Mouse (Mus musculus) heart, embryonic 12.5 days (tissue): ENCODE results near the gene Hjurp. TPM values are rescaled to one million over a fixed set of nuclear protein-coding genes. Genes with fewer than 3 reads are reported as not detected.

Source experiments
- ATAC-seq: fragments of 200-750 bp; cut with Nextera tagmentation; 2 replicates; pipeline ENCODE4 v1.8.0; 2017; ENCODE audit warnings: moderate TSS enrichment, moderate library complexity; ENCODE audit not compliant: insufficient number of reproducible peaks, low FRiP score
- H3K27ac ChIP-seq: fragments of 300-500 bp; sonication (generic); 2 replicates; pipeline ENCODE4 v1.5.1; 2016; ENCODE audit warnings: mild to moderate bottlenecking, moderate library complexity; ENCODE audit not compliant: poor library complexity, severe bottlenecking
- H3K27me3 ChIP-seq: fragments of 300-500 bp; sonication (generic); replicated peaks from 2 replicates; pipeline ENCODE4 v1.6.1; 2016; ENCODE audit warnings: mild to moderate bottlenecking, moderate library complexity
- H3K36me3 ChIP-seq: fragments of 300-500 bp; sonication (generic); 2 replicates; pipeline ENCODE4 v1.6.1; 2016; ENCODE audit warnings: mild to moderate bottlenecking, moderate library complexity
- H3K4me1 ChIP-seq: fragments of 300-500 bp; sonication (generic); replicated peaks from 2 replicates; pipeline ENCODE4 v1.6.1; 2016; ENCODE audit warnings: mild to moderate bottlenecking
- H3K4me2 ChIP-seq: fragments of 300-500 bp; sonication (generic); 2 replicates; pipeline ENCODE4 v1.6.1; 2016; ENCODE audit warnings: mild to moderate bottlenecking, moderate library complexity
- H3K4me3 ChIP-seq: fragments of 300-500 bp; sonication (generic); 2 replicates; pipeline ENCODE4 v1.5.1; 2016; ENCODE audit warnings: mild to moderate bottlenecking
- H3K9ac ChIP-seq: fragments of 300-500 bp; sonication (generic); 2 replicates; pipeline ENCODE4 v1.6.1; 2016; ENCODE audit warnings: mild to moderate bottlenecking, moderate library complexity
- H3K9me3 ChIP-seq: fragments of 300-500 bp; sonication (generic); replicated peaks from 2 replicates; pipeline ENCODE4 v1.6.1; 2016; ENCODE audit warnings: mild to moderate bottlenecking, moderate library complexity
- WGBS: fragments of 180-500 bp; shearing (Covaris S2); methylation state at CpG from one replicate; pipeline ENCODE4 v1.1.7; 2016; 5-methylcytosine and 5-hydroxymethylcytosine counted together
- polyA plus RNA-seq: library from polyadenylated mRNA; unstranded; fragments of >200 nt; fragmentation: Nextera tagmentation; extraction: Ambion mirVana; gene quantifications from 2 replicates; pipeline ENCODE4 v1.2.1, GENCODE M21; 2016

Hjurp gene
- polyA plus RNA-seq, 1 experiment from 2014 or later, result 141 TPM

GRCm38 (mm10) chr1:88247660-88248059, 29.8 kb downstream of the Hjurp start:
- Histone ChIP-seq H3K9ac (no peak overlapping the region), H3K4me1 (no peaks in the 10 kb centered on the region), H3K27ac (no peak overlapping the region), H3K36me3 (no peaks in the 10 kb centered on the region), H3K4me3 (no peak overlapping the region), H3K27me3 (no peaks in the 10 kb centered on the region), H3K4me2 (no peak overlapping the region), H3K9me3 (peaks cover 95% of the 10 kb centered on the region)
- ATAC-seq, result no peak
- 40% methylated on average over 2 of the region's 2 CpGs for WGBS

- Histone ChIP-seq H3K27ac (no peak overlapping the region), H3K9me3 (peaks cover 93% of the 10 kb centered on the region), H3K4me2 (no peak overlapping the region), H3K36me3 (no peaks in the 10 kb centered on the region), H3K9ac (no peak overlapping the region), H3K4me3 (no peak overlapping the region), H3K4me1 (no peaks in the 10 kb centered on the region), H3K27me3 (no peaks in the 10 kb centered on the region)
- ATAC-seq, result no peak
- 37% methylated on average over 6 of the region's 6 CpGs for WGBS
Measured at GRCm38 (mm10) chr1:88246386-88246785, 31.0 kb downstream of the Hjurp start.

- H3K27ac ChIP-seq, result no peak overlapping the region
- no peak overlapping the region for H3K9ac ChIP-seq
- ATAC-seq, result no peak
- 73% methylated on average over 6 of the region's 6 CpGs for WGBS
- H3K27me3 ChIP-seq, result no peaks in the 10 kb centered on the region
- no peak overlapping the region for H3K4me3 ChIP-seq
- H3K36me3 ChIP-seq, result no peaks in the 10 kb centered on the region
- H3K4me1 ChIP-seq, result no peaks in the 10 kb centered on the region
- peaks cover 93% of the 10 kb centered on the region for H3K9me3 ChIP-seq
- H3K4me2 ChIP-seq, result no peak overlapping the region
Measured at GRCm38 (mm10) chr1:88245881-88246280, 31.6 kb downstream of the Hjurp start.

GRCm38 (mm10) chr1:88243861-88244260, 33.6 kb downstream of the Hjurp start:
- 58% methylated on average over 5 of the region's 5 CpGs for WGBS
- no peak for ATAC-seq
- H3K9ac ChIP-seq, result no peak overlapping the region
- H3K27ac ChIP-seq, result no peak overlapping the region
- no peak overlapping the region for H3K4me2 ChIP-seq
- no peaks in the 10 kb centered on the region for H3K4me1 ChIP-seq
- H3K36me3 ChIP-seq, result no peaks in the 10 kb centered on the region
- H3K4me3 ChIP-seq, result no peak overlapping the region
- no peaks in the 10 kb centered on the region for H3K27me3 ChIP-seq
- H3K9me3 ChIP-seq, result peaks cover 93% of the 10 kb centered on the region

GRCm38 (mm10) chr1:88240579-88240978, 36.9 kb downstream of the Hjurp start:
- Histone ChIP-seq H3K9me3 (peaks cover 90% of the 10 kb centered on the region), H3K27ac (no peak overlapping the region), H3K36me3 (no peaks in the 10 kb centered on the region), H3K4me1 (no peaks in the 10 kb centered on the region), H3K27me3 (no peaks in the 10 kb centered on the region), H3K4me2 (no peak overlapping the region), H3K9ac (no peak overlapping the region), H3K4me3 (no peak overlapping the region)
- ATAC-seq, result 0 out of 2 replicates have a peak, but pooled peaks have one; percentile 0
- 61% methylated on average over 4 of the region's 4 CpGs for WGBS

GRCm38 (mm10) chr1:88240072-88240471, 37.4 kb downstream of the Hjurp start:
- H3K27me3 ChIP-seq, result no peaks in the 10 kb centered on the region
- H3K9ac ChIP-seq, result no peak overlapping the region
- no peak overlapping the region for H3K4me2 ChIP-seq
- H3K4me1 ChIP-seq, result no peaks in the 10 kb centered on the region
- ATAC-seq, result 0 out of 2 replicates have a peak, but pooled peaks have one; percentile 0
- no peak overlapping the region for H3K4me3 ChIP-seq
- peaks cover 90% of the 10 kb centered on the region for H3K9me3 ChIP-seq
- 64% methylated on average over 5 of the region's 5 CpGs for WGBS
- no peaks in the 10 kb centered on the region for H3K36me3 ChIP-seq
- no peak overlapping the region for H3K27ac ChIP-seq

- H3K9ac ChIP-seq, result no peak overlapping the region
- no peaks in the 10 kb centered on the region for H3K36me3 ChIP-seq
- WGBS, result 72% methylated on average over 6 of the region's 6 CpGs
- no peak for ATAC-seq
- no peak overlapping the region for H3K27ac ChIP-seq
- no peaks in the 10 kb centered on the region for H3K4me1 ChIP-seq
- no peak overlapping the region for H3K4me3 ChIP-seq
- H3K27me3 ChIP-seq, result no peaks in the 10 kb centered on the region
- no peak overlapping the region for H3K4me2 ChIP-seq
- H3K9me3 ChIP-seq, result peaks cover 91% of the 10 kb centered on the region
Measured at GRCm38 (mm10) chr1:88238771-88239170, 38.7 kb downstream of the Hjurp start.

GRCm38 (mm10) chr1:88237311-88237710, 40.1 kb downstream of the Hjurp start:
- Histone ChIP-seq H3K9me3 (peaks cover 92% of the 10 kb centered on the region), H3K27me3 (no peaks in the 10 kb centered on the region), H3K27ac (no peak overlapping the region), H3K4me1 (no peaks in the 10 kb centered on the region), H3K36me3 (no peaks in the 10 kb centered on the region), H3K4me3 (no peak overlapping the region), H3K9ac (no peak overlapping the region), H3K4me2 (no peak overlapping the region)
- no peak for ATAC-seq
- WGBS, result 69% methylated on average over 5 of the region's 5 CpGs

GRCm38 (mm10) chr1:88235894-88236415, 41.5 kb downstream of the Hjurp start:
- Histone ChIP-seq H3K36me3 (no peaks in the 10 kb centered on the region), H3K4me3 (no peak overlapping the region), H3K27me3 (no peaks in the 10 kb centered on the region), H3K9ac (no peak overlapping the region), H3K4me2 (no peak overlapping the region), H3K4me1 (no peaks in the 10 kb centered on the region), H3K27ac (no peak overlapping the region), H3K9me3 (peaks cover 97% of the 10 kb centered on the region)
- WGBS, result 55% methylated on average over 4 of the region's 4 CpGs
- ATAC-seq, result no peak

GRCm38 (mm10) chr1:88235046-88235893, 42.2 kb downstream of the Hjurp start:
- 58% methylated on average over 11 of the region's 11 CpGs for WGBS
- peak; percentile 4; the same call in 1 of the 2 replicates for ATAC-seq
- Histone ChIP-seq H3K4me3 (no peak overlapping the region), H3K9ac (no peak overlapping the region), H3K27me3 (no peaks in the 10 kb centered on the region), H3K36me3 (no peaks in the 10 kb centered on the region), H3K4me1 (no peaks in the 10 kb centered on the region), H3K9me3 (peaks cover 97% of the 10 kb centered on the region), H3K27ac (no peak overlapping the region), H3K4me2 (no peak overlapping the region)

GRCm38 (mm10) chr1:88234646-88235045, 42.8 kb downstream of the Hjurp start:
- 44% methylated on average over 5 of the region's 5 CpGs for WGBS
- no peak for ATAC-seq
- H3K4me3 ChIP-seq, result no peak overlapping the region
- H3K9me3 ChIP-seq, result peaks cover 97% of the 10 kb centered on the region
- no peak overlapping the region for H3K4me2 ChIP-seq
- H3K27me3 ChIP-seq, result no peaks in the 10 kb centered on the region
- H3K36me3 ChIP-seq, result no peaks in the 10 kb centered on the region
- H3K4me1 ChIP-seq, result no peaks in the 10 kb centered on the region
- H3K27ac ChIP-seq, result no peak overlapping the region
- H3K9ac ChIP-seq, result no peak overlapping the region
